Mouse (Mus musculus): ENCODE data around the gene Arxes2.

The Arxes2 gene

DNA sequence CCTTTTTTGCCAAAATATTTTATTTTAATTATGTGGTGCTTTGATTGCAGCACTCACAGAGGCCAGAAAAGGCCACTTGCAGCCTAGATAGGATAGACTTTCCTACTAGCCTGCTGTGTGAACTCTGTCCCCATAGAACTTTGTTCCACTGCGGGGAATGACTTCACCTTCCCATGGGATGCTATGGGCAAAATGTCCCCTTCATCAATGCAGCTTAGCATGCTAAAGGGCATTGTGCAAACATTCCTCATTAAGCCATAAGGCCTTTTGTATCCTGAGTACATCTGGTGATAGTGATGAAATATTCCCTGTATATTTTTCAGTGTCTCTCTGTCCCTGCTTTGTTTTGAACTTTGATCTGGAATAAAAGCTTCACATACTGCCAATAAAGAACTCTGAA lies 50.1 kb downstream of the Arxes2 start:
- no peak for DNase-seq

Data from layer of hippocampus, adult 9-11 months (tissue).